Mouse (Mus musculus) lung, postnatal 0 days (tissue): ENCODE data around the gene Rab36.

Source experiments
- CTCF ChIP-seq: IDR thresholded peaks from 2 replicates; pipeline ENCODE4 v1.5.1; 2016; ENCODE audit warnings: antibody characterized with exemption, mild to moderate bottlenecking
- EP300 ChIP-seq: IDR thresholded peaks from 2 replicates; pipeline ENCODE4 v1.6.1; 2016; ENCODE audit warnings: antibody characterized with exemption, mild to moderate bottlenecking, control low read depth

DNA sequence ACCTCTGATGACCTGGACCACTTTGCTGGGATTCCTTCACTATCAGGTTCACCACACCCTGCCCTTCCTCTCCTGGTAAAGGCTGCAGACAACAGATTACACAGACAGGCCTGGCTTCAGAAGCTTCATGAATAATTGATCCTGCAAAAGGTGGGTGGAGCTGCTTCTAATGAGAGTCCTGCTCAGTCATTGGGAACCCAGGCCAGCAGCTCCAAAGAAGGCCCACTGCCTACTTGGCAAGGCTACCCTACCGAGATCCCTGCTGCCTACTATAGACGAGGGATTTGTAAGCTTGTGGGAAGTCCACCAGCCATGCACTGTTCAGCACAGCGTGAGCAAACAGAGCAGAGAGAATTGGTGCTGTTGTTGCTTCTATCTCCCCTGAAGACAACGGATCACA is 19.4 kb downstream of the Rab36 start:
- TF ChIP-seq EP300 (no peak), CTCF (no peak)
